Mouse (Mus musculus) embryonic fibroblast, embryonic 13.5 days (primary cell): ENCODE data around the gene Pgpep1.

Source experiments
- CTCF ChIP-seq: IDR thresholded peaks from 2 replicates; pipeline ENCODE4 v1.5.1; 2011; ENCODE audit warnings: mild to moderate bottlenecking, control low read depth, low read length, moderate library complexity, borderline replicate concordance; ENCODE audit not compliant: insufficient read depth
- POLR2A ChIP-seq: IDR thresholded peaks from 2 replicates; pipeline ENCODE4 v1.6.1; 2011; ENCODE audit warnings: low read depth, mild to moderate bottlenecking, control low read depth, low read length, moderate library complexity

- TF ChIP-seq POLR2A: no peak
- TF ChIP-seq CTCF: no peak
Measured at GRCm38 (mm10) chr8:70645501-70646224, 14.5 kb downstream of the Pgpep1 start.
